Mouse (Mus musculus): ENCODE measurements at regions not wholly inside any gene's neighbourhood (a gene's known extent, or its start where the extent isn't known, plus 50 kb on each side); places are given as distances from the start of the nearest gene placed in this dataset.

DNA sequence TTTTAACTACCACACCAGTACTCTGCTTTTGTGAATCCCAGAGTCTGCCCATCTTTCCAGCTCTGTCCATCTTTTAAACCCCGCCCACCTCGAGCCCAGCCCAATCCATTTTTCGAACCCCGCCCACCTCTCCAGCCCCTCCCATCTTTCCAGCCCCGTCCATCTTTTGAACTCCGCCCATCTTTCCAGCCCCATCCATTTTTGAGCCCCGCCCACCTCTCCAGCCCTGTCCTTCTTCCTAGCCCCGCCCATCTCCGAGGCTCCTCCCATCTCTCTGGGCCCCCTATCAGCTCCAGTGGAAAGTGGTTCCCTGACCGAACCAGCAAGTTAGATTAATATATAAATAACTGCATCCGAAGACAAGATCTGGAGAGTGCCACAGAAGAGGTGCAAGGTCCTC is 115.0 kb upstream of the Nectin1 start:
- DNase-seq: no peak

DNA sequence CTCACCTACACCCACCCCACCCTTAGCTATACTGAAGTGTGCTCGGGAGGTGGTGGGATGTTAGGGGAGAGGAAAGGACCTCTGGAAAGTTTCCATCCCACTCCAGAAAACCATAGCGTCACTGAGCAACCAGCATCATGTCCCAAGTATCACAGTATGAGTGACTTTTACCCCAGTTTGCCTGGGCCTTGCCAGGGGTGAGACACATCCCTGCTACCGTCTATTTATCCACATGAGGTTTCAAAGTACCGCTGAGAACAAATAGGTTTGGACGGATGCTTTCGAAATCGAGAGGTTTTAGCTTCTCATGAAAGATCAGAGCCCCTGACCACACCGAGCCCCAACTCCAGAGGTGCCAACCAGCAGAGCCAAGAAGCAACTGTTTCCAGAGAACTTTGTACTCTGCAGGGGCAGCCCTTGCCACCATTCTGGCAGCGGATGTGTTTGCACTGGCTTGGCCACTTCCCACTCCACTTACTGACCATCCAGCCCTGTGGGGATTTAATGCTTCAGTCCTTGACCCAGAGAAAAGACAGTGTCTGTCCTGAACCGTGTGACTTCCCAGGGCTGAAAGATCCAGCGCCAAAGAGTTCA is 107.3 kb upstream of the Nectin1 start:
- no peak for DNase-seq

- DNase-seq: no peak
Measured at GRCm38 (mm10) chr9:43658186-43658585, 85.6 kb upstream of the Nectin1 start.

- DNase-seq: no peak
Measured at GRCm38 (mm10) chr9:43659237-43659636, 84.5 kb upstream of the Nectin1 start.

DNA sequence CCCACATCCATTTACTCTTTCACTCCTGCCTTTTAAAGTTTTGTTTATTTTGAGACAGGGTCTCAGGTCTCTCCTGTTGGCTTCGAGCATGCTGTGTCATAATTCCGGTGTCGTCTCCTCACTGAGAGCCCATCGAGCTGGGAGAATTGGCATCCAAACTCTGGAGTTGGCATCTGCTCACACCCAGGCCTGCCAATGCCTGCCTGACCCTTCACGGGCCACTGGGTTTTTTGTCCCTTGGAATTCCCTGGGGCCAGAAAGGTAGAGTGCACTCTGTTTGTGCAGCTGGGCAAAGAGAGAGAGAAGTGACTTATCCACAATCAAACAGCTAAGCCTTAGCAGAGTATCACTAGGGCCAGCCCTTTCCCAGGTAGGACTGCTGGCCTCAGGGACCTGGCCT is 83.6 kb upstream of the Nectin1 start:
- no peak for DNase-seq

- no peak for DNase-seq
Measured at GRCm38 (mm10) chr9:43660896-43661563, 82.8 kb upstream of the Nectin1 start.

DNA sequence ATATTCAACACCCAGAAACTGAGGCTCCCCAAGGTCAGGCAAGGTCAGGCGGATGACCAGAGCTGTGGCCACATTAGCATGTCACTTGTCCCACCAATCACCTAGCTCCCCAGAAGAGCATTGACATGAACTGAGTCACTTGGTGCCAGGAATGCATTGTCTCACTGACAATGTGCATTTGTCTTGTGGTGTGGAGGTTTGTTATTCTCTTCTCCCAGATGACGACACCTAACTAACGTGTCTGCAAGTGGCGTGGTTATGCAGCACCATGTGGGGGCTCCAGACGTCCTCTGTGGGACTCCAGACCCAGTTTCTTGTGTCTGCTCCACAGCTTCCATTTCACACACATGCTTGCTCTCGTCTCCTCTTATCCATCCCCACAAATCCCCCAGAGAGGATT is 82.1 kb upstream of the Nectin1 start:
- no peak for DNase-seq

DNA sequence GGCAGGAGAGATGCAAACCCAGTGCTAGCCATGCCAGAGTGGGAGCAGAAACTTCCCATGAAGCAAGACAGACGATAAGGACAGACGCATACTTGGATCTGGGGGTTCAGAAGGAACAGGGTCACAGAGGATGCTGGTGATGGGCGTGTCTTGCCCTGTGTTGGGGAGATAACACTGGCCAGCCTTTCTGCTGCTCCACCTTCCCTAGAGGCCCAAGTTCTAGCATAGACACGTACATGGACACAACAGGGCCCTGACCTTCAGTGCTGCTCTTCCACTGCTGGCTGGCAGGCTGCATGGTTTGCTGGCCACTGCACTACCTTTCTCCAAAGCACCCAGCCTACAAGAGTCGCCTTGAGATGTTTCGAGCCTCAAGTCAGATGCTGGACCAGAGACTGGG is 76.4 kb upstream of the Nectin1 start:
- no peak for DNase-seq

GRCm38 (mm10) chr9:43667974-43668373 is 75.8 kb upstream of the Nectin1 start:
- DNase-seq: no peak

DNA sequence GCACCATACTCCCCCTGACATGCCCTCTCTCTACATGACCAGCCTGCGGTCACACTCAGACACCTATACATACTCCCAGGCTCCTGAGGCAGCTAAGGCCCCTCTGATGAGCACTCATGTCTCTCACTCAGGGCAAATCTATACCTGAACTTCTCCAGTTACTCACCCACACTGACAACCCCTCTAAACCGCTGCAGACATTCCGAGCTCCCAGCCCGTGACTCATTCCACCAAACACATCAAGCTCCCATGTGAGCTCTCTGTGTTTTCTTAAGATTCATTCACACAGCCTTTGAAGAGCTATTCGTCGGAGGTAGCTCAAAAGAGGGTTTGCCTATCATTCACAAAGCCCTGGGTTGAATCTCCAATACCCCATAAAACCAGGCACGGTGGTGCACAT is 75.1 kb upstream of the Nectin1 start:
- DNase-seq: no peak

GRCm38 (mm10) chr9:43670563-43670962 is 73.2 kb upstream of the Nectin1 start:
- DNase-seq: no peak

DNA sequence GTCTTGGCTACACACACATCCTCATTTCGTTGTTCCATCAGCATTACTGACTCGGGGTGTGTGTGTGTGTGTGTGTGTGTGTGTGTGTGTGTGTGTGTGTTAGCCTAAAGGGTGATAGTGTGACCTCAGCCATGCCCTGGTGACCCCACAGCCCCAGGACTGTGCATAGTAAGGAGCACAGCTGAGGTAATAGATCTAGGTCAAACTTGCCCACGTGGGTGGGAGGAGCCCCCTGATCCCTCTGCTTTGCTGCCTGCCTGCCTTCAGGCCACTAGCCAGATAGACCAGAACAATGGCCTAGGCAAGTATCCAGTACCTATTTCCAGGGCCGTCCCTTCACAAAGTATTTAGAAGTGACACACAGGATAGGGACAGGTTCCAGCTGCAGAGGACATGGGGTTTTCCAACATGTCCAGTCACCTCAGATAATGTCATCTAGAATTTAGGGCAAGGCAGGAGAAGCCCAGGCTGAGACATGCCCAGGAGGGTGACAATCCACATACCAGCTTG is 70.6 kb upstream of the Nectin1 start:
- DNase-seq: no peak

GRCm38 (mm10) chr9:43674321-43674720 is 69.5 kb upstream of the Nectin1 start:
- DNase-seq: no peak

DNA sequence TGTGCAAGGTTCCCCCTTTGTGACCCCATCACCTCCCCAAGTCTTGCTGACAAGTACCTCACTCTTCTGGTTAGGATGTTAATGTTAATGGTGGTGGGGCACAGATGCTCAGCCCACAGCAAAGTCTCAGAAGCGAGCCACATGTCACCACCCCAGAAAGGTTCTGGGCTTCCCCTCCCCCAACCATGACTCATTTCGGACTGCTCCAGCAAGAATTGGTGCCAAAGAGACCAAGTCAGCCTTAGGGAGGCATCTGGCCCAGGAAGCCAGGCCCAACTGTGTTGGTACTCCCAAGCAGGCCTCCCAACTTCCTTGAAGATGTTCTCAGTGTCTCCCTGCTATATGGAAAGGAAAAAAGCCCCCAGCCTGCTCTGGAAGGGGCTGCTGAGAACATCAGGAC is 67.8 kb upstream of the Nectin1 start:
- DNase-seq: no peak

DNA sequence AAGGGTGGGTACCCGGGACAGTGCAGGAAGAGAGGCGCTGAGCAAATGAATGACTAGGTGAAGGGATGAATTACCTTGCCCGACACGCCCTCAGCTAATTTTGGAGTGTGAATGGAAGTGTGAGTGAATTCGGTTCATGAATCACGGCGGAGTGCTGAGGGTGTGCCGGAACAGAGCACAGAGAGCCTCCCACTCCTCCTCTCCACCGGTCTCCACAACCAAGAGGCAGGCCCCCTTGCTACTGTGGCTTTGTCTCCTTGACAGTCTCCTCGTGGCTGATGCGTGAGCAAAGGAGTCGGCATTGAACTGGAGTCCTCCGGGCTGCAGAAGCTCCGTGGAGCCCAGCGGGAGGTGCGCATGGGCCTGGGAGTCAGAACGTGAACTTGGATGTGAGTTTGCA is 64.5 kb upstream of the Nectin1 start:
- DNase-seq: no peak

DNA sequence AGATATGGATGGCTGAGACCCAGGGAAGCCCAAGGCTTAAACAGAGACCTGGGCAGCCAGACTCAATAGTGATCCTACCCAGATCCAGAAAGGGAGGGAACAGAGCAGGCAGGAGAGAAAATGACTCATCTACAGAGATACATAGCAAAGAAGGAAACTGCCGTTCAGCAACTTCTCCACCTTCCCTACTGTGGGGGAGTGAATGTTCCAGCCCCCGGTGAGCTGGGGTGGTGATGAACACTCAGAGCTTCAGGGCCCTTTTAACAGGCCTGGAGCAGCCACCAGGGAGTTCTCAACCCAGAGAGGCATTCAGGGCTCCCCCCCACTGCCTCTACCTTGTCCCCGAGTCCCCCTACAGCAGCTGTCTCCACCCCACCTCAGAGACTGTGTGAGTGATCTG is 62.5 kb upstream of the Nectin1 start:
- DNase-seq: no peak

- DNase-seq: no peak
Measured at GRCm38 (mm10) chr9:43682102-43682501, 61.7 kb upstream of the Nectin1 start.

- no peak for DNase-seq
Measured at GRCm38 (mm10) chr9:43684596-43684995, 59.2 kb upstream of the Nectin1 start.

DNA sequence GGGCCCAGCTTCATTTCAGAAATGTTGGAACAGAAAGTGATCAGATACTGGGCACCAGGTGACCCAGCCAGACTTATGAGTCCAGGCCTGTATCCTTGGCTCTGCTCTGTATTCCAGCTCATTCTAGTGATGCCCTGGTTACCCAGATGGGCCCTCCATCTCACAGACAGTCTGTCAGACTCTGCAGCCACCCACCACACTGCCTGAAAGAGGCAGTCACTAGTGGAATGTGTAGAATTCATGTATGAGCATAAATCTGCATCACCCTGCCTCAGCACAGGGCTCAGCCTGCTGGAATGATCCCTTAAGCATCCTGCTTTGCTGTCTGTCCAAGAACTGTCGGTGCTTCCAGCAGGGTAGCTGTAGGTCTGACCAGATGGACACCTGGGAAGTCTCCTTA is 51.8 kb upstream of the Nectin1 start:
- no peak for DNase-seq

- DNase-seq: no peak
Measured at GRCm38 (mm10) chr9:43692538-43692937, 51.2 kb upstream of the Nectin1 start.
